Mouse (Mus musculus) intestine, embryonic 15.5 days (tissue): ENCODE data around the gene Nadk2. TPM values are rescaled to one million over a fixed set of nuclear protein-coding genes. Genes with fewer than 3 reads are reported as not detected.
A peak's percentile ranks its signal among the peaks of the same experiment; 100 is the strongest.

ENCODE experiments used
- ATAC-seq: fragments of 200-750 bp; cut with Nextera tagmentation; 2 replicates; pipeline ENCODE4 v1.8.0; 2017; ENCODE audit warnings: moderate TSS enrichment, moderate library complexity
- H3K27ac ChIP-seq: fragments of 300-500 bp; sonication (generic); 2 replicates; pipeline ENCODE4 v1.5.1; 2015; ENCODE audit warnings: mild to moderate bottlenecking, inconsistent platforms
- H3K27me3 ChIP-seq: fragments of 300-500 bp; sonication (generic); replicated peaks from 2 replicates; pipeline ENCODE4 v1.6.1; 2015; ENCODE audit warnings: inconsistent platforms
- H3K36me3 ChIP-seq: fragments of 300-500 bp; sonication (generic); 2 replicates; pipeline ENCODE4 v1.6.1; 2015; ENCODE audit warnings: inconsistent platforms
- H3K4me1 ChIP-seq: fragments of 300-500 bp; sonication (generic); replicated peaks from 2 replicates; pipeline ENCODE4 v1.6.1; 2015; ENCODE audit warnings: inconsistent platforms
- H3K4me2 ChIP-seq: fragments of 300-500 bp; sonication (generic); replicated peaks from 2 replicates; pipeline ENCODE4 v1.6.1; 2015; ENCODE audit warnings: mild to moderate bottlenecking, inconsistent platforms
- H3K4me3 ChIP-seq: fragments of 300-500 bp; sonication (generic); replicated peaks from 2 replicates; pipeline ENCODE4 v1.5.1; 2015; ENCODE audit warnings: inconsistent platforms
- H3K9ac ChIP-seq: fragments of 300-500 bp; sonication (generic); 2 replicates; pipeline ENCODE4 v1.6.1; 2015; ENCODE audit warnings: inconsistent platforms
- H3K9me3 ChIP-seq: fragments of 300-500 bp; sonication (generic); 2 replicates; pipeline ENCODE4 v1.6.1; 2016; ENCODE audit warnings: inconsistent platforms
- WGBS: fragments of 180-500 bp; shearing (Covaris S2); methylation state at CpG from one replicate; pipeline ENCODE4 v1.1.7; 2015; 5-methylcytosine and 5-hydroxymethylcytosine counted together
- polyA plus RNA-seq: library from polyadenylated mRNA; unstranded; fragments of >200 nt; fragmentation: Nextera tagmentation; extraction: Ambion mirVana; gene quantifications from 2 replicates; pipeline ENCODE4 v1.2.1, GENCODE M21; 2015

Nadk2 gene
- polyA plus RNA-seq: 49.0 and 50.4 TPM in 2 replicates

DNA sequence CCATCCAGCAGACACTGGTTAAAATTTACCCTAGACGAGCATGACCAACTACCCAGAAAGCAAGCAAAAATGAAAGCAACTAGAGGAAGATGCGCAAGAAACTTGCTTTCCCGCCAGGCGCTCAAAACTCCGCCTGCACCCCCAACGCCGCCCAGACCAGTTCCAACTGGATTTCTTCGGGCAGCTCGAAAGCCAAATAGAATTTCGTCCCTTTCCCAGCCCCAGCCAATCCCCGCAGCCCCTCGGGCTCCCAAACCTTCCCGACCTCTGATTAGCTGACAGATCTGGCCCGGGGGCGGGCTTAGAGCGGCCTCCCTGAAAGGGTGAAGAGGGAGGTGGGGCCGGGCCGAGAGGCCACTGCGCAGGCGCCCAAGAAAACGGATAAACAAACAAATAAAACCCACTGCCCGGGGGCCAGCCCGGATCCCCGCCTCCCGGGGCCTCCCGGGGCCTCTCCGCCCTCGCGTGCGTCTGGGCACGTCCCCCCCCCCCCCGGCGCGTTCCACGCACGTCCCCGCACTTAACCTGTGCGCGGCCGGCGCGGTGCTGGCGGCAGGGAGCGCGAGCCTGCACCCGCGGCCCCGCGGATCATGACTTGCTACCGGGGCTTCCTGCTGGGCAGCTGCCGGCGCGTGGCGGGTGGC is at the start of gene Nadk2:
Gene Nadk2 (plus strand): TSS at position 349 of the 644 bp plus-strand sequence.
- peak; percentile 97 for ATAC-seq
- no peaks in the 10 kb centered on the region for H3K36me3 ChIP-seq

DNA sequence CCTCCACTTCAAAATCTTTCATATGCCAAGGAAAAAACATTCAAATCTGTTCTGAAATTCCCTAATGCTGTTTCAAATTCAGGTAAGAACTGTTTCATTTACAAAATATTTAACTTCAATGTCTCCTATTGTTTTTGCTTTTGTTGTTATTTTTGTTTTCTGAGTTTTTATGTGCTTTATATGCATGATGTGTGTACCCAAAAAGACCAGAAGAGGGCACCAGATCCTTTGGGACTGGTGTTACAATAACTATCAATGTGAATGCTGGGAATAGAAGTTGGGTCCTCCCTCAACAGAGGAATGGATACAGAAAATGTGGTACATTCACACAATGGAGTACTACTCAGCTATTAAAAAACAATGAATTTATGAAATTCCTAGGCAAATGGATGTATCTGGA is 15.4 kb upstream of the Nadk2 start:
- no peaks in the 10 kb centered on the region for H3K27me3 ChIP-seq
- H3K4me1 ChIP-seq: no peaks in the 10 kb centered on the region
- H3K36me3 ChIP-seq: no peaks in the 10 kb centered on the region
- ATAC-seq: no peak
- no peak overlapping the region for H3K27ac ChIP-seq
- H3K4me2 ChIP-seq: no peak overlapping the region
- no peaks in the 10 kb centered on the region for H3K9me3 ChIP-seq
- no peak overlapping the region for H3K9ac ChIP-seq
- H3K4me3 ChIP-seq: no peak overlapping the region

More for the DNA sequence above, at the start of gene Nadk2:
- H3K9ac ChIP-seq: peak within 1 kb of the TSS; percentile 87
- WGBS: 0% methylated on average over 49 of the region's 54 CpGs
- H3K4me1 ChIP-seq: peaks cover 15% of the 10 kb centered on the region
- H3K27me3 ChIP-seq: no peaks in the 10 kb centered on the region
- peak within 1 kb of the TSS; percentile 70 for H3K4me2 ChIP-seq
- peak within 1 kb of the TSS; percentile 81 for H3K4me3 ChIP-seq
- H3K9me3 ChIP-seq: no peaks in the 10 kb centered on the region
- H3K27ac ChIP-seq: peak within 1 kb of the TSS; percentile 97

DNA sequence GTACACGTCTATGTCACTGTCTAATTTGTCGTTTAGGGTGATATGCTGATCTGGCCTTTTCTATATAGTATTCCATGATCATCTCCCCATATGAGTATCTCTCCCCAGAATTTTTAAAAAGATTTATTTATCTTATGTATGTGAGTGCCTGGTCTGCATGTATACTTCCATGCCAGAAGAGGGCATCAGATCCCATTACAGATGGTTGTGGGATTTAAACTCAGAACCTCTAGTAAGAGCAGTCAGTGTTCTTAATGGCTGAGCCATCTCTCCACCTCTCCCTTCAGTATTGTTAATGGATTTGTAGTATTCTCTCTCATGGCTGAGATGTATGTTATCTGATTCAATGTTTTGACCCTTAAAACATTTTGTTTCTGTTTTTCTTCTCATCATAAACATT is 11.2 kb upstream of the Nadk2 start:
- ATAC-seq: no peak
- Histone ChIP-seq H3K4me3 (no peak overlapping the region), H3K27ac (no peak overlapping the region), H3K27me3 (no peaks in the 10 kb centered on the region), H3K36me3 (no peaks in the 10 kb centered on the region), H3K9me3 (no peaks in the 10 kb centered on the region), H3K4me2 (no peak overlapping the region), H3K9ac (no peak overlapping the region), H3K4me1 (no peaks in the 10 kb centered on the region)
- 83% methylated on average over 2 of the region's 2 CpGs for WGBS

DNA sequence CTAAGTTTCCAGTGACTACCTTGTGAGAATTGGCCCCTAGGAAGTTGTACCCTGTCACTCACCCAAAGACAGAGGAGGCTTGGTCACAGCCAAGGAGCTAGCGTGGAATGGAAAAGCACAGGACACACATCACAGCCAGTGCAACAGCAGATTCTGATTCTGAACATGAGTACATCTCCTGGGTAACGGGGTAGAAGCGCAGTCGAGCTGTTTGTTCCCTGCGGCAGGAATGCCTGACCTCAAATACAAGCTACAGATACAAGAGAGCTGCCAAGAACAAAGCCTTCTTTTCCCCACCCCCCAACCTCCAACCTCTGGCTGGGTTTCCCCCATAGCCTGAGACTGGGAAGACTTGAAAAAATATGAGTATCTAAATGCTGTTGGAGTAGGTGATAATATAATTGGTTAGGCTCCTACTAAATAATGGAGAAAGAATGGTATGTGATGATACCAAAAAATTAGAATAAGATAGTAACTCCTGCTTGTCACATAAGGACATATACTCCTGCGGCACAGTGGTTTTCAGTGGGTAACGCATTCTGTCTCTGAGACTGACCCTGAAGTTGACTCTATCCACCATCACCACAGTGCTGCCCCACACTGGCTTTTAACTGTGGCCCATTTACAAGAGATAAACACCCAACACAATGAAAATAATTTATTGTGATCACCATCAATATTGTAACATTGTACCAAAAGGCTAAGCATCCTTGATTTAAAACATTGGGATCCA is 9.7 kb upstream of the Nadk2 start:
- no peak for ATAC-seq
- H3K9me3 ChIP-seq: no peaks in the 10 kb centered on the region
- H3K4me3 ChIP-seq: no peak overlapping the region
- 72% methylated on average over 7 of the region's 7 CpGs for WGBS
- no peaks in the 10 kb centered on the region for H3K36me3 ChIP-seq
- no peak overlapping the region for H3K9ac ChIP-seq
- H3K27ac ChIP-seq: no peak overlapping the region
- no peaks in the 10 kb centered on the region for H3K4me1 ChIP-seq
- no peaks in the 10 kb centered on the region for H3K27me3 ChIP-seq
- H3K4me2 ChIP-seq: no peak overlapping the region

DNA sequence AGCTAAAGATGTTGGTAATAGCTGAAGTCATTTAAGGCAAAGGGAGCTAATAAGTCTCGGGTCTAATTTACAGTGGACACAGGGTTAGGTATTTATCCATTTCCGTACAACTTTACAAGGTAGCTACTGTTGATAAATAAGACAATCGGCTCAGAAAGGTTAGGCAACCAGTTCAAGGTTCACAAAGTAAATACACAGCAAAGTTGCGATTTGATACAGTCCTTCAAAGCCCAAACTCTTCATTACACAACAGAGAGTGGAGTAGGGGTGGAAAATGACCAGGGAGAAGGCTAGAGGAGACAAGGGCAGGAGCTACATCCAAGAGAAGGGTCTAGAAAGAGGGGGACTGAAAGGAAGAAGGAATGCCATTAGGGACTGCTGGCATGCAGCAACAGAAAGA is 2.2 kb upstream of the Nadk2 start:
- no peak overlapping the region for H3K27ac ChIP-seq
- H3K4me2 ChIP-seq: no peak overlapping the region
- no peak for ATAC-seq
- H3K4me1 ChIP-seq: peaks cover 4% of the 10 kb centered on the region; the same call in 1 of the 2 replicates
- H3K27me3 ChIP-seq: no peaks in the 10 kb centered on the region
- H3K4me3 ChIP-seq: no peak overlapping the region
- 71% methylated on average over 4 of the region's 4 CpGs for WGBS
- no peak overlapping the region for H3K9ac ChIP-seq
- no peaks in the 10 kb centered on the region for H3K36me3 ChIP-seq
- no peaks in the 10 kb centered on the region for H3K9me3 ChIP-seq

DNA sequence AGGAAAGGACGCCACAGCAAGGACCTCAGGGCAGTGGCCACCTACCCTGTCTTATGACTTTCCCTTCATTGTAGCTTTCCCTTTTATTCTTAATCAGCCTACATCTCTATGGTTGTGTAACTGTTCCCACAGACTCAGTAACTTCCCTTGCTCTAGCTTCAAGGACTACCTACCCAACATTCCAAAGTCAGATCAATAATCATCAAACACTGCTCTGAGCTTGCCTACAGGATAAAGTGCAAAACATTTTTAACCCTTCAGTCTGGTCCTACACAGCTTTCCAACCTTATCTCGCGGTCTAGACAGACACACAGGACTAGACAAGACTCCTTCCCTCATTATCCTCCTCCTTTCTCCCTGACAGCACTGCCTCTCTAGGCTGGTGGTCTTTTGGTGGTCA is 707 bp upstream of the Nadk2 start:
- Histone ChIP-seq H3K4me2 (peak overlapping the region; percentile 68), H3K4me3 (peak overlapping the region; percentile 81), H3K9me3 (no peaks in the 10 kb centered on the region), H3K36me3 (no peaks in the 10 kb centered on the region), H3K27me3 (no peaks in the 10 kb centered on the region), H3K9ac (peak overlapping the region; percentile 48), H3K27ac (peak overlapping the region; percentile 89), H3K4me1 (peaks cover 11% of the 10 kb centered on the region)
- 0% methylated on average over 3 of the region's 3 CpGs for WGBS
- peak; percentile 14 for ATAC-seq

DNA sequence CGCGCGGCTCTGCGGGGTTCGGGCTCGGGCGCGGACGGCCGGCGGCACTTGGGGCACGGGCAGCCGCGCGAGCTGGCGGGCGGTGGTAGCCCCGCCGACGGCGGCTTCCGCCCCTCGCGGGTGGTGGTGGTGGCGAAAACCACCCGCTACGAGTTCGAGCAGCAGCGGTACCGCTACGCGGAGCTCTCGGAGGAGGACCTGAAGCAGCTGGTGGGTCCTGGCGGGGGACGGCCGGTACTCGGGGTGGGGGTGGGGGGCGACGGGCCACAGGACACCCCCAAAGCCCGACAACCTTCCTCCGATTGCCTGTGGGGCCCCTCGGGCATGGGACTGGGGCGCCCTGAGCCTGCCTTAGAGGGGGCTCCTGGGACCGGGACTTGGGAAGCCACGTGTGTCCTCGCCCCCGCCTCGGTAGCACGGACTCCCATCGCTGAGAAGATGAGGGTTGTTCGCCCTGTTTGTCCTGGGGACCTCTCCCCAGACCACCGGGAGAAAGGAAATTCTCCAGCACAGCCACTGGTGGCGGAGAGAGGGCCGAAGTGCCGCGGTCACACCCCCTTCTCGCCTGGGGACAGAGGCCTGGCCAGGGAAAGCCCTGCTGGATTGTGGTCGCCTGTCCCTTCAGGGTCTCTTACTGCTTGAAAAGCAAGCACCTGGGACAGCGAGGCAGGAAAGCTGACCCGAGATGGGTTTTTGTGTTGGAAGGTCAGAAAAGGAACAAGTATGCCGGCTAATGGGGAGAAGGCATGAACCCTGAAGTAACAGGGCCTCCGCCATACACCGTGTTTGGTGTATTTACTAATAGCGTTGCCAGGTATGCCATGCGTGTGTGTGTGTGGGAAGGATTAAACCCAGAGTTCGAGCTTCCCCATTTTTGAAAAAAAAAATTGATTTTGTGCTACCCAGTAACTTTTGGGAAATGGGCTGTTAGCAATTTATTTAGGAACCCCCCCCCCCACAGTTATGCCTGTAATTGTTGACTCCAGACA is 790 bp downstream of the Nadk2 start:
- Histone ChIP-seq H3K27me3 (no peaks in the 10 kb centered on the region), H3K4me1 (peaks cover 15% of the 10 kb centered on the region), H3K9me3 (no peaks in the 10 kb centered on the region), H3K36me3 (no peaks in the 10 kb centered on the region), H3K4me2 (peak overlapping the region; percentile 70), H3K4me3 (peak overlapping the region; percentile 81), H3K9ac (peak overlapping the region; percentile 87), H3K27ac (peak overlapping the region; percentile 97)
- ATAC-seq: peak; percentile 16
- under 1% methylated on average over 65 of the region's 66 CpGs for WGBS

DNA sequence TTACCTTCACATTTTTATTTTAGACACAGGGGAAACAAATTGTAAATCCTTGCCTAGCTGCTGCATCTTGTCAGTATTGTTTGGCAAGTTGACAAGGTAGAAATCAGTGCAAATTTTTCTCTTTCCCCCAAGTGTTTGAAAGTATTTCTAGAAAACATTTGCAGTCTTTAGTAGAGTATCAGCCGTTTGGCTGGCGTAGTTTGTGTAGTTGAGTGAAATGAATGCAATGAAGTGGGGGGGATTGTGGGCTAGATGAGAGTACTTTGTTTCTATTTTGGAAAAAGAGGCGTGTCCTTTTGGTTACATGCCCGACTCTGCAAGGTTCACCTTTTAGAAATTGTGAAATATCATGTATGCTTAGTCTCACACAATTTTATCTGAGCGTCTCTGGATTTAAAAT is 1.6 kb downstream of the Nadk2 start:
- H3K4me1 ChIP-seq: peaks cover 15% of the 10 kb centered on the region
- H3K9ac ChIP-seq: peak overlapping the region; percentile 87; the same call in 1 of the 2 replicates
- H3K36me3 ChIP-seq: no peaks in the 10 kb centered on the region
- no peaks in the 10 kb centered on the region for H3K9me3 ChIP-seq
- ATAC-seq: no peak
- H3K4me2 ChIP-seq: peak overlapping the region; percentile 70
- H3K27ac ChIP-seq: peak overlapping the region; percentile 97; the same call in 1 of the 2 replicates
- H3K27me3 ChIP-seq: no peaks in the 10 kb centered on the region
- H3K4me3 ChIP-seq: peak overlapping the region; percentile 81
- WGBS: 10% methylated on average over 5 of the region's 5 CpGs

DNA sequence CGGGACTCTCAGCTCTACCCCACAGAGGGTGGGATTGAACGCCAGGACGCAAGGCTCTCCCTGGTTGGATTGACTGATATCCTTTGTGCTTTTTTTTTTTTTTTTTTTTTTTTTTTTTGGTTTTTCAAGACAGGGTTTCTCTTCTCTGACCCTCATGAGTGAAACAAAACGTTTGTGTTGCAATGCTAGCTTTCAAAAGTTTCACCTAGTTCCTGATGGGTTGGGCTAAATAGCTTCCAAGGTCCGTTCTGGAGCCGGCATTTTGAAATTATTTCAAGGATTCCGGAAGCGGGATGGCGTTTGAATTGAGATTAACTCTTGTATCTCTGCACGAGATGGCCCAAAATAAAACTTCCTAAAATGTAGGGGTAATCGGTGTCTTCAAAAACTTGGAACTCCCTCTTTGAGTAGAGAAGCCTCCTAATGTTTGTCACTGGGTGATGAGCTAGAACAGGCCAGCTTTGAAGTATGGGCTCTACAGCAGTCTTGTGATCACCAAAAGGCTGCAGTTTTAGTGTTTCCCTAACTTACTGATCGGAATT is 2.1 kb downstream of the Nadk2 start:
- no peak for ATAC-seq
- Histone ChIP-seq H3K9me3 (no peaks in the 10 kb centered on the region), H3K27me3 (no peaks in the 10 kb centered on the region), H3K4me1 (peaks cover 15% of the 10 kb centered on the region), H3K9ac (0 out of 2 replicates have a peak overlapping the region, but pooled peaks have one; percentile 21), H3K4me2 (peak overlapping the region; percentile 70), H3K4me3 (peak overlapping the region; percentile 81), H3K27ac (0 out of 2 replicates have a peak overlapping the region, but pooled peaks have one; percentile 97), H3K36me3 (no peaks in the 10 kb centered on the region)
- WGBS: 15% methylated on average over 12 of the region's 12 CpGs

DNA sequence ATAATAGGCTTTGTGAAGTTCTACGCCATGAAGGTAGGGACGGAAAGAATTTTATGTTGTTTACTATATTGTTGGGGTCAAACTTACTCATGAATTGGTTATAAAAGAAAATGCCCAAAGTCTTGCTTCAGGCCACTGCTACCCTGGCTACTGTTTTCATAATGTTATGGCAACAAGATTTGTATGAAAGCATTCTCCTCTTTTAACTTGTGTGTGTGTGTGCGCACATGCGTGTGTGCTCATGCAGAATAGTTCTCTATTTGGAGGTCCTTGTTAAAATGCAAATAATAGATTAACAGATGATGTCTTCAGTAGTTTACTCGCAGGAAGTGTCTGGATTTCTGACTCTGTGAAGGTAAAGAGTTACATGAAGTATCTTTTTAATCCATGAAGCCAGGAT is 2.6 kb downstream of the Nadk2 start:
- ATAC-seq: no peak
- peak overlapping the region; percentile 70 for H3K4me2 ChIP-seq
- no peak overlapping the region for H3K27ac ChIP-seq
- H3K27me3 ChIP-seq: no peaks in the 10 kb centered on the region
- no peaks in the 10 kb centered on the region for H3K36me3 ChIP-seq
- H3K4me3 ChIP-seq: peak overlapping the region; percentile 81
- 68% methylated on average over 5 of the region's 5 CpGs for WGBS
- H3K4me1 ChIP-seq: peaks cover 15% of the 10 kb centered on the region
- H3K9ac ChIP-seq: 0 out of 2 replicates have a peak overlapping the region, but pooled peaks have one; percentile 21
- no peaks in the 10 kb centered on the region for H3K9me3 ChIP-seq

DNA sequence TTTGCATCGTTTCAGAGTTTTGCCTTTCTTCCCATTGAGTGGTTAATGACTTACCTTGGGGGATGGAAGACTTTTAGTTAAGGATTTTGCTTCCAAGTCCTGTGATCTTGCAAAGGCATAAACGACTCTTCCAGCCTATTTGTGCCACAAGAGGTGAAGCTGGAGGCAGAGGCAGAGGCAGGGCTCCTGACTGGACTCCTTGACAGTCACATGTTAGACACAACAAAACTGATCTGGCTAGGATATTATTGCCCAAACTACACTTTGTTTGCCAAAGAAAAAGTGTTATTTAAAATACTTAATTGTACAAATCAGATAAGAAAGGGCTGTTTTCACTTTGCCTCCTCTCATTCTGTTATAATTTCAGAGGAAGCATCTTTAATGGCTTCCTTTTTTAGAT is 3.1 kb downstream of the Nadk2 start:
- no peaks in the 10 kb centered on the region for H3K9me3 ChIP-seq
- H3K4me2 ChIP-seq: peak overlapping the region; percentile 70; the same call in 1 of the 2 replicates
- no peak for ATAC-seq
- no peaks in the 10 kb centered on the region for H3K36me3 ChIP-seq
- H3K4me1 ChIP-seq: peaks cover 19% of the 10 kb centered on the region
- no peak overlapping the region for H3K9ac ChIP-seq
- WGBS: 14% methylated on average over 2 of the region's 2 CpGs
- 0 out of 2 replicates have a peak overlapping the region, but pooled peaks have one; percentile 81 for H3K4me3 ChIP-seq
- H3K27ac ChIP-seq: no peak overlapping the region
- no peaks in the 10 kb centered on the region for H3K27me3 ChIP-seq
